Mouse (Mus musculus): ENCODE results near the gene 1700010I14Rik. TPM values are rescaled to one million over a fixed set of nuclear protein-coding genes. Genes with fewer than 3 reads are reported as not detected.
A peak's percentile ranks its signal among the peaks of the same experiment; 100 is the strongest.

Gene 1700010I14Rik
- 1 to 10 TPM; 7.0 to 7.8 TPM for polyA plus RNA-seq (2017; shearing (Covaris generic))

DNA sequence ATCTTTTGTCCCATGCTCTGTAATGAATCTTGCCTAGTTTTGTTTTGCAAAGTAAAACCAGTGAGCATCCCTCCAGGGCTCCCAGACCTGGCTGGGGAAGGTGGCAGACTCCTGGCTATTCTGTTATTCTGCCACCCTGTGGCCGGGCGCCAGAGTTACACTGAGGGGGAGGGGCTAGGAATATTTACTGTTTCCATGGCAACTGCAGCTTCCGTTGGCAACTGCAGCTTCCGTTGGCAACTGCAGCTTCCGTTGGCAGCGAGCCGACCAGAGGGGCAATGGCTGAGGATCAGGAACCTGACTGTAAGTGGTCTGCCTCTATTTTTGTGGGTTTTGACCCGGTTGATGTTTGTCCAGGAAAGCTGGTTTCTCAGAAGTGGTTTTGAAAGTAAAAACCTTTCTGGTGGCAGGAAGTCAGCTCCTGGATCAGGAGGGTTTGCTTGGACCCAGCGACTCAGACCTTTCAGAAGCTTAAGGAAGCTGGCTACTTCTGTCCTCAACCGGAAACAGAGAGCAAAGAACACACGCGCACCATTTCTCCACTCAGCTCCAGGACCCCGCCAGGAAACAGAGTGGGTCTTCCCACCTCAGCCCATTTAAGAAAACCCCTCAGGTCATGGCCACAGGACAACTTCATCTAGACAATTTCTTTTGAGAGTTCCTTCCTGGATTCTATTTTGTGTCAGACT lies at the start of gene 1700010I14Rik:
Gene 1700010I14Rik (plus strand): TSS at position 215 of the 689 bp plus-strand sequence.
- ATAC-seq: peak; percentile 93

DNA sequence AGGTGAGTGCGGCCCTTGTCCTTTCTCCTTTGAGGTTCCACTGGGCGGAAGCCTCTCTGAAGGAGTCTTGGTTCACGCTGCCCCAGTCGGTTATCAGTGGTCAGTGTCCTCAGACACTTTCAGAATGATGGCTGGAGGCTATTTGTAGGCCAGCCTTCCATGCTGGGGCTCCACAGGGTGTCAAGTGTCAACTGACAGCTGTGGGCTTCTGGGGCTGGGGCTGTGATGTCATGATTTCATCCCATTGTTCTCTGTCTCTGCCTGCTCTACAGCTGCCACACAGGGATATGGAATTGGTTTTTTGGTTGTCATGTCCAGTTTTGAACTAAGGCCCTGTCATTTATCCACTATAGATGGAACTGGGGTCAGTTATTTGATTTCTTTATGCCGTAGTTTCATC lies 36.5 kb upstream of the 1700010I14Rik start:
- ATAC-seq: no peak

GRCm38 (mm10) chr17:8952951-8953350 lies 35.2 kb upstream of the 1700010I14Rik start:
- ATAC-seq: no peak

- no peak for ATAC-seq
Observed at GRCm38 (mm10) chr17:8958125-8958524, 30.0 kb upstream of the 1700010I14Rik start.

DNA sequence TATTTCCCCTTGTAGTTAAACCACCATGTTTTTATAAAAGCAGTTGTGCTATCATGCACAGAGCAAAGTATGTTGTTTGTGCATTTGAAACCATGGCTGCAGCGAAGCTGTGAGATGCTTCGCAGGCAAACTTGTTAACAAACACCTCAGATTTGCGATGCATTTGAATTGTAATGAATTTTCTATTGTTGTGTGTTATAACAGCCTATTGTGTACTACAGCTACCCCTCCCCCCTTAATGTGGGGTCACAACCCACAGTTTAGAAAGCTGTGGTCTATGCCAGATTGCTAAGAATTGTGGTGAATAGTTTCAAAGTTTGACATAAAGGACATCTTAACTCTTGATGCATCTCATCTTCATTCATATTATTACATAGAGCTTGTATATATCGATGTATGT lies 27.7 kb upstream of the 1700010I14Rik start:
- no peak for ATAC-seq

GRCm38 (mm10) chr17:8961097-8961496 lies 27.0 kb upstream of the 1700010I14Rik start:
- ATAC-seq: no peak

- ATAC-seq: no peak
Observed at GRCm38 (mm10) chr17:8961644-8962043, 26.5 kb upstream of the 1700010I14Rik start.

- no peak for ATAC-seq
Observed at GRCm38 (mm10) chr17:8965177-8965576, 23.0 kb upstream of the 1700010I14Rik start.

DNA sequence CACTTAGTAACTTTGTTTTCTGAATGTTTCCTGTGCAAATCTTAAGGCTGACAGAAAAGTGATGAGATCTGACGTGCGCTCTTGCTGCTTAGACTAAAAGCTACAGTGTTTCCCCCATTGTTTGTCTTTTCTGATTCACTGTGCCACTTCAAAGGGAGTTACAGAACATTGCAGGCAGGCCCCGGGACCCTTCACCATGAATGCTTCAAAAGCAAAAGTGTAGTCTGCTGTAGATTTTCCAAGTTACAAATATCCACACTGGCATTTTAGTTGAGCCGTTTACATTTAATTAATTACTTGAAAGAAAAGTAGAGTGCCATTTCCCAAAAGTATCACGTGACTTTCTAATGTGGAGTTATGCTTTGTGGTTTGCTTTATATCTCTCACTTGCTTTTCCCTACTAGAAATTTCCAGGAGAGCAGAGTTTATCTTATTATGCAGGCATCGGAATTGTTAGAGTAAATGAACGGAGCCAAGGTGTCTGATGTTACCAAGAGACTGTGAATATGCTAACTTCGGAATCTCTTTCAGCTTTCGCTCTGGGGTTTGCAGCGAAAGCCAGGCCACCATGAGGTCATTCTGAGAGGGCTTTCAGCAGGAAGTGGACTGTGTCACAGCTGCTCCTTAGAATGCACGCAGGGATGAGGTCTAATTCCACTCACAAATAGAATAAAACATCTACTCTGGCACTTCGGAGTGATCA lies 15.8 kb upstream of the 1700010I14Rik start:
- no peak for ATAC-seq

- ATAC-seq: no peak
Observed at GRCm38 (mm10) chr17:8973331-8973730, 14.8 kb upstream of the 1700010I14Rik start.

DNA sequence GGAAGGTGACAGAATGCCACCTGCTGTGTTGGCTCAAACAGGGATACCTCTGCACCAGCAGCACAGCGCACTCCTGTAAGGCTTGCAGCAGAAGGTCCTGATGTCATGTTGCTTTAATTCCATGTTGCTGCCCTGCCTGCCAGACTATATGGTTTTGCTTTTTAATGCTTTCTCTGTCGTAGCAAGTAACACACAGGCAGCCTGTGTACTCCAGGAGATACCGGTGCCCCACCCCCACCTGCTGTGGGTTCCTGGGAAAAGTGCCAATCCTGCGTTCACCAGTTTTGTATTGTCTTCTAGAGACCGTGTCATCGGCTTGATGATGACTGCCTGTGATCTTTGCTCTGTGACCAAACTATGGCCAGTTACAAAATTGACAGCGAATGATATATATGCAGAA lies 13.7 kb upstream of the 1700010I14Rik start:
- ATAC-seq: no peak

DNA sequence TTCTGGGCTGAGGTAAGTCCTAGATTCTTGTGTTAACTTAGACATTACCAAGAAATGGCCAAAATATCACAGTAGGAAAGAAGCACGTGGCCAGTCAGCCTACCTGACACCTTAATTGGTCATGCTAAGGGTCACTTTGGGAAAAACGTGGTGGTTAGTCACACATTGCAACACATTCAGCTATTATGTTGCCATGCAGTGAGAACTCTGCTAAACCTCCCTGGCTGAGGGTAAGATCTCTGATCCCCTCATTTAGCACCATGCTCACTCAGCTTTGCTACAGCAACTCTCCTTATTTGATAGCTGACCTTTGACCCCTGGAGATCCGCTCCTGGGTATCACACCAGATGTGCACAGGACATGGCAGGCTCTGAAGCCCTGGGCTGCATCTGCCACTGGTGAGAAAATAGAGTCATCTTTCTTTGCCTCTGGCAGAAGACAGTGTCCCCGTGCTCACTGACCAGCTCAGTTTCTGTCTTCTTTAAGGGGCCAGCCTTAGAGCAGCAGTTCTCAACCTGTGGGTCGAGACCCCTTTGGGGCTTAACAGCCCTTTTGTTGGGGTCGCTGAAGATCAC lies 13.2 kb upstream of the 1700010I14Rik start:
- no peak for ATAC-seq

DNA sequence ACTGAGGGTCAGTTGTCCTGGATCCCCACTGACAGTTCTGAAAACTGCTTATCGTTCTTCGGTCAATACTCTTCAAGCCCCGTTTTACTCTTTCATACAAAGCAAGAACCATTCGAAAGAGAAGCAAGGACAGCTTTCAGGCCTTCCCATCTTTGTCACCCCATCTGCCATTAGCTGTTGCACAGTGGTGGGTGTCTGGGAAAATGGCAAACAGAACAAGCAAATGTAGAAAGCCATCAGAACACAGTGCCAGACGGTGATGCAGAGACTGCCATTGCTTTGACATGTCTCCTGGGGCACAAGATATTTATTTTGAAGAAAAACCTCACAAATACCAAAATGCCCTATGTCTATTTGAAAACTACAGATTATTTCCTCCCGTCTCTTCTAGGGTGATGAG lies 11.4 kb upstream of the 1700010I14Rik start:
- ATAC-seq: no peak

DNA sequence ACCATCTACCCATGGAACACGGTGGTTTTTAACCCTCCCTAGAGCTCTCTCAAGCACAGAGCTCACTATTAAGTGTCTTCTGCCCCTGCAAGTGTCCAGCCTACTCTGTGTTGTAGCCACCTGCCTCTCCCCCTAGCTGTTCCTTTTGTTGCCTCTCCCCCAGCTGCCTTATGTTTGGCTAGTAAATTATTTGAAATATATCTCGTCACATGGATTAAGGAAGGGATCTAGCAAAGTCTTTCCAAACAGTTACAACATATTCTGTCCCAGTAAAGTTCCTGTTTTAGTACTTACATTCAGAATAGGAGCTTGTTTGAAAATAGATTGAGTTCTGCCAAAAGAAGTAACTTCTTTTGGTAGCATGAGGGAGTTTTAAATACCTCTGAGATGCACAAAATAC lies 10.9 kb upstream of the 1700010I14Rik start:
- ATAC-seq: no peak

- ATAC-seq: no peak
Observed at GRCm38 (mm10) chr17:8983576-8983975, 4.6 kb upstream of the 1700010I14Rik start.

- ATAC-seq: no peak
Observed at GRCm38 (mm10) chr17:8985714-8986113, 2.4 kb upstream of the 1700010I14Rik start.

DNA sequence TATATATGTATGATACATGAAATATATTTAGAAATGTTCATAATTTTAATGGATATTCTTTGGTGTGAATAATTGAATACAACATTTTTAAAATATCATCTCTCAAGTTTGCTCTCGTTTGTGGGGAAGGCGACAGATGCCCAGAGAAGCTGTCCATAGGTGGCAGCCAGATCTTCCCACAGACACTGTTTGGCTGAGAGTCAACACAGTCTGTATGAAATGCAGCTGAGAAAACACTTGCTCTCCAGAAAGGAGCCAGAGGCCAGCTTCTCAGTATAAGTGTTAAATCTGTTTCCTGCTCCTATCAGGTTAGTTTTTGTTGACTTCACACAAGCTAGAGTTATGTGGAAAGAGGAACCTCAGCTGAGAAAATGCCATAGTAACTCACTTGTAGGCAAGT lies 1.6 kb upstream of the 1700010I14Rik start:
- no peak for ATAC-seq

GRCm38 (mm10) chr17:8987369-8987768 lies 764 bp upstream of the 1700010I14Rik start:
- ATAC-seq: no peak

DNA sequence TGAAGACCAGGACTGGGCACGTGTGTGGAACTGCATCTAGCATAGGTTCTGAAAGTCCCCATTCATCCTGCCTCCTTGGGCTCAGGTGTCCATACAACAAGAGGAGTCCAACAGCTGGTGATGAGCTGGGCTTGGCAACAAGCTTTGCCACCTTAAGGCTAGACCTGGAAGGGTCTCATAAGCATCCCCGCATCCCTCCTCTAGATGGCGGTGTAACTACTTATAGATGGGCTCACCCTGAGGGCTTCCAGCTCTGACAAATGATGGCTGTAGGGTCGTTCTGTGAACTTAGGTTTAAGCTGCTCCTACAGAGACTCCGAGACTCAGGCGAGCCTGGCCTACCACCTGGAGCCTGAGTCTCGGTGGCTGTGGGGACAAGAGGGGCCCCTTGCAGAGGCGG lies 3.0 kb downstream of the 1700010I14Rik start:
- ATAC-seq: no peak

- ATAC-seq: no peak
Observed at GRCm38 (mm10) chr17:8995344-8995743, 7.2 kb downstream of the 1700010I14Rik start.

GRCm38 (mm10) chr17:9002438-9002837 lies 14.3 kb downstream of the 1700010I14Rik start:
- peak; percentile 77 for ATAC-seq

DNA sequence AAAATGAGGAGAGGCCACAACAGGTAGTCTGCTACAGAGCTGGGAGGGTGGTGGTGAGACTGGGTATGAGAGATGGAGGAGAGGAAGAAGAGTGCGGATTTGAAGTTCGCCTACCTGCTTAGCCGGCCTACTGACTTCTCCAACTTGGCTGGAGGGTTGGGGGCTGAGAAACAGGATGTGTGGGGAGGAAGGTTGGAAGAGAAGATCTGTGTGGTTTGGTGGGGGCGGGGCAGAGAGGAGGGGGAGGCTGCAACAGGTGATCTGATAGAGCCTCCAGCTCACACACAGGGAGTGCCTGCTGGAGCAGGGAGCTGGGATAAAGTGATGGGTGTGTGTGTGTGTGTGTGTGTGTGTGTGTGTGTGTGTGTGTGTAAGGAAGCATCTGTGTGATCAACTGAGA lies 16.4 kb downstream of the 1700010I14Rik start:
- ATAC-seq: no peak

- ATAC-seq: no peak
Observed at GRCm38 (mm10) chr17:9023198-9023942, 35.2 kb downstream of the 1700010I14Rik start.
